Mouse (Mus musculus) stomach, embryonic 15.5 days (tissue): ENCODE measurements around the gene Ptgds. TPM values are rescaled to one million over a fixed set of nuclear protein-coding genes. Genes with fewer than 3 reads are reported as not detected.

ENCODE experiments used
- ATAC-seq: fragments of 200-750 bp; cut with Nextera tagmentation; 2 replicates; pipeline ENCODE4 v1.8.0; 2017; ENCODE audit warnings: low read depth, moderate number of reproducible peaks, moderate TSS enrichment; ENCODE audit not compliant: insufficient read depth, low FRiP score
- H3K27ac ChIP-seq: fragments of 300-500 bp; sonication (generic); 2 replicates; pipeline ENCODE4 v1.5.1; 2015; ENCODE audit warnings: mild to moderate bottlenecking, inconsistent platforms
- H3K27me3 ChIP-seq: fragments of 300-500 bp; sonication (generic); replicated peaks from 2 replicates; pipeline ENCODE4 v1.6.1; 2015; ENCODE audit warnings: inconsistent platforms
- H3K36me3 ChIP-seq: fragments of 300-500 bp; sonication (generic); 2 replicates; pipeline ENCODE4 v1.6.1; 2015; ENCODE audit warnings: inconsistent platforms
- H3K4me1 ChIP-seq: fragments of 300-500 bp; sonication (generic); 2 replicates; pipeline ENCODE4 v1.6.1; 2015; ENCODE audit warnings: inconsistent platforms
- H3K4me2 ChIP-seq: fragments of 300-500 bp; sonication (generic); 2 replicates; pipeline ENCODE4 v1.6.1; 2015; ENCODE audit warnings: mild to moderate bottlenecking, inconsistent platforms
- H3K4me3 ChIP-seq: fragments of 300-500 bp; sonication (generic); replicated peaks from 2 replicates; pipeline ENCODE4 v1.5.1; 2015; ENCODE audit warnings: inconsistent platforms
- H3K9ac ChIP-seq: fragments of 300-500 bp; sonication (generic); 2 replicates; pipeline ENCODE4 v1.6.1; 2015; ENCODE audit warnings: inconsistent platforms
- H3K9me3 ChIP-seq: fragments of 300-500 bp; sonication (generic); 2 replicates; pipeline ENCODE4 v1.6.1; 2016; ENCODE audit warnings: inconsistent platforms
- WGBS: fragments of 180-500 bp; shearing (Covaris S2); methylation state at CpG from one replicate; pipeline ENCODE4 v1.1.7; 2015; 5-methylcytosine and 5-hydroxymethylcytosine counted together
- microRNA-seq: library from miRNA; unstranded; fragments of <30 nt; microRNA quantifications from one replicate; pipeline ENCODE4, GENCODE M21; 2016
- polyA plus RNA-seq: library from polyadenylated mRNA; unstranded; fragments of >200 nt; fragmentation: Nextera tagmentation; extraction: Ambion mirVana; gene quantifications from 2 replicates; pipeline ENCODE4 v1.2.1, GENCODE M21; 2015

The Ptgds gene
- polyA plus RNA-seq, 1 experiment from 2014 or later: 7.5 TPM

- Histone ChIP-seq H3K9ac (no peak overlapping the region), H3K27me3 (peaks cover 24% of the 10 kb centered on the region; the same call in 1 of the 2 replicates), H3K9me3 (no peaks in the 10 kb centered on the region), H3K4me3 (no peak overlapping the region), H3K36me3 (no peaks in the 10 kb centered on the region), H3K27ac (no peak overlapping the region), H3K4me1 (peaks cover 2% of the 10 kb centered on the region; the same call in 1 of the 2 replicates), H3K4me2 (no peak overlapping the region)
- WGBS: 71% methylated on average over 1 of the region's 1 CpGs
- ATAC-seq: no peak
Measured at GRCm38 (mm10) chr2:25423626-25424025, 46.2 kb downstream of the Ptgds start.

DNA sequence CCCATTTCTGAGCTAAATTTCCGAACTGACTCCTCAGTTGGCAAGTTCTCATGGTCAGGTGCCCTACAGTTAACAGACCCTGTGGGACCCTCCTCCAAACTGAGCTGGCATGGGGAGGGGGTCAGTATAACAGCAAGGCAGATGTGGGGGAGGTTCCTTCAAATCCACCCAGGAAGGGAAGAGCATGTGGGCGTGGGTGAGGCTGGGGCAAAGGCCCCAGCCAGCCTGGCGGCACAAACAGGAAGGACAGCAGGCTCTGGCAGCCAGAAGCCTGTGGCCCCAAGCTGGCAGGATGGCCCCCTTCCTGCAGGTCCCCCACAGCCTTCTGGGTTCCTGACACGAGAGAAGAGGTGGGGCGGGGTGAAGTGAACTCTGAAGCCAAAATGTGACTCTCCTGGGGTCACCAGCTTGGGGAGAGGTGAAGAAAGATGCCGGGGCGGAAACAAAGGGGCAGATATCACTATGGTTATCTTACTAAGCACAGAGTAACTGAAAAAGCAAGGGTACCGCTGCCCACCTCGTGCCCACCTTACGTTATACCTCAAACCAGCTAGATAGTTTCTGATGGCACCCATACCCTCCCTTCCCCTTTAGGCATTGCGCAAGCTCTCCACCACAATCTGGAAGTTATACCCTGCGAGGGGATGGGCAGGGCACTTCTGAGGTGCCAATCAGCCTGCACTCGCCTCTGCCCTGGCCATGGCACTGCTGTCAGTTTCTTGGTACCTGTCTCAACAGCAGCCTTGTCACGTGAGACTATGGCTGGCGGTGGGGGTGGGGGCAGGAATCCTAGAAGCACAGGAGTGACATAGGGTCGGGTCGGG, 47.0 kb downstream of the Ptgds start, which contains the start of gene Fut7:
Gene Fut7, plus strand, starts transcription at position 681 of the 824 bp plus-strand sequence.
- 56% methylated on average over 17 of the region's 17 CpGs for WGBS

DNA sequence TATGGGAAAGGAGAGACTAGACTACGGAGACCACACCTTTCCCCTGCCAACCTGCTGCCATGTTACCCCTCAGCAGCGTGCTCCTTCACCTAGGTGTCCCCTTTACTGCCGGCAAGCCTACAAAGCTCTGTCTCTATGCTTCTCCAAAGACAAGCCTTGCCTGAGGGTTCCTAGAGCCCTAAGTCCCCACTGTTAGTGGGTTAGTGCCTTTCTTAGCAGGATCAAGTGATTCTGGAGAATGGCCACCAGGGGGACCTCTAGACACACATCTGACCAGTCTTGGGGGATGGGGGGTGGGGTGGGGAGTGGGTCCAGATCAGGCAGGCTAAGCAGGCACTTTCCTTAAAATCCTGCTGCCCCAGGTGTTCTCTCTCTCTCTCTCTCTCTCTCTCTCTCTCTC, 48.0 kb downstream of the Ptgds start:
- H3K9me3 ChIP-seq: no peaks in the 10 kb centered on the region
- ATAC-seq: no peak; the same call in 1 of the 2 replicates
- 17% methylated on average over 3 of the region's 3 CpGs for WGBS
- H3K27me3 ChIP-seq: peaks cover 24% of the 10 kb centered on the region; the same call in 1 of the 2 replicates
- no peaks in the 10 kb centered on the region for H3K4me1 ChIP-seq
- H3K4me3 ChIP-seq: no peak overlapping the region
- H3K27ac ChIP-seq: no peak overlapping the region
- no peaks in the 10 kb centered on the region for H3K36me3 ChIP-seq
- no peak overlapping the region for H3K9ac ChIP-seq
- no peak overlapping the region for H3K4me2 ChIP-seq

More for the DNA sequence above, 47.0 kb downstream of the Ptgds start, which contains the start of gene Fut7:
- H3K4me1 ChIP-seq: no peaks in the 10 kb centered on the region
- H3K4me2 ChIP-seq: no peak within 1 kb of the TSS; the same call in 1 of the 2 replicates
- H3K9me3 ChIP-seq: no peaks in the 10 kb centered on the region
- no peak for ATAC-seq
- H3K27me3 ChIP-seq: peaks cover 24% of the 10 kb centered on the region; the same call in 1 of the 2 replicates
- no peaks in the 10 kb centered on the region for H3K36me3 ChIP-seq
- H3K4me3 ChIP-seq: no peak within 1 kb of the TSS
- H3K9ac ChIP-seq: no peak within 1 kb of the TSS
- H3K27ac ChIP-seq: no peak within 1 kb of the TSS

DNA sequence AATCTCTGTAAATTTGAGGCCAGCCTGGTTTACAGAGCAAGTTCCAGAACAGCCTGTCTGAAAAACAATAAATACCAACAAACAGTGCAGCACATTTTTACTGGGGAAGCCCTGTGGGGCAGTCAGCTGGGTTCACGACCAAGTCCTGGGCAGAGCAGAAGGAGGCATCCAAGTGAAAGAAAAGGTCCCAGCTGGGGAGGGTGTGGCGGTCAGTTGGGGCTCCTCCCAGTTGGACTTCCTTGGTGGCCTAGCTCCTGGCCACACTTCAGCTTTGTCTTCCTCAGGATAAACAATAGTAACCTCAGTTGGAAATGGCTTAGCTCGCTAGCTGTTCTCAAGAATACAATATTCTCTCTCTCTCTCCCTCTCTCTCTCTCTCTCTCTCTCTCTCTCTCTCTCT, 52.4 kb downstream of the Ptgds start:
- Histone ChIP-seq H3K4me1 (no peaks in the 10 kb centered on the region), H3K4me2 (no peak overlapping the region), H3K4me3 (no peak overlapping the region), H3K27ac (no peak overlapping the region), H3K36me3 (no peaks in the 10 kb centered on the region), H3K27me3 (no peaks in the 10 kb centered on the region), H3K9ac (no peak overlapping the region), H3K9me3 (no peaks in the 10 kb centered on the region)
- no peak for ATAC-seq
- 27% methylated on average over 3 of the region's 3 CpGs for WGBS

Small RNAs within 50 kb of the gene (microRNA-seq; reads per million reads assigned to microRNA genes)
- not detected for gene Mir3087

Other genes starting within 250 kb of the Ptgds start
- gene Tubb4b, start 245.3 kb downstream of the Ptgds start, polyA plus RNA-seq: 607 and 620 TPM in 2 replicates
- 0.65 and 0.86 TPM in 2 replicates for gene Slc34a3, start 235.7 kb downstream of the Ptgds start, polyA plus RNA-seq
- 0.10 and 0.13 TPM in 2 replicates for gene Rnf224, start 233.3 kb downstream of the Ptgds start, polyA plus RNA-seq
- gene Rnf208, start 227.8 kb downstream of the Ptgds start, polyA plus RNA-seq: 13.7 and 13.8 TPM in 2 replicates
- gene Cysrt1, start 227.6 kb downstream of the Ptgds start, polyA plus RNA-seq: 7.9 and 22.2 TPM in 2 replicates
- 5.7 and 7.2 TPM in 2 replicates for gene AL732309.1, start 223.2 kb downstream of the Ptgds start, polyA plus RNA-seq
- 24.4 and 25.1 TPM in 2 replicates for gene Tmem203, start 214.6 kb downstream of the Ptgds start, polyA plus RNA-seq
- 16.8 and 17.7 TPM in 2 replicates for gene Tprn, start 207.4 kb downstream of the Ptgds start, polyA plus RNA-seq
- 209 TPM in 2 replicates for gene Ssna1, start 197.6 kb downstream of the Ptgds start, polyA plus RNA-seq
- gene Anapc2, start 197.6 kb downstream of the Ptgds start, polyA plus RNA-seq: 108 and 114 TPM in 2 replicates
- gene Tmem210, start 181.9 kb downstream of the Ptgds start, polyA plus RNA-seq: not detected in 2 replicates
- gene Lrrc26, start 180.1 kb downstream of the Ptgds start, polyA plus RNA-seq: 4.4 and 6.9 TPM in 2 replicates
- 1.3 and 1.9 TPM in 2 replicates for gene Grin1, start 150.9 kb downstream of the Ptgds start, polyA plus RNA-seq
- gene Man1b1, start 137.7 kb downstream of the Ptgds start, polyA plus RNA-seq: 46.4 and 54.6 TPM in 2 replicates
- 21.5 and 22.6 TPM in 2 replicates for gene Dpp7, start 113.7 kb downstream of the Ptgds start, polyA plus RNA-seq
- gene Uap1l1, start 104.4 kb downstream of the Ptgds start, polyA plus RNA-seq: 41.1 and 46.1 TPM in 2 replicates
- 37.6 and 41.7 TPM in 2 replicates for gene Sapcd2, start 97.7 kb downstream of the Ptgds start, polyA plus RNA-seq
- gene Entpd2, start 74.2 kb downstream of the Ptgds start, polyA plus RNA-seq: 10.1 and 13.0 TPM in 2 replicates
- 47.0 and 49.6 TPM in 2 replicates for gene Npdc1, start 70.7 kb downstream of the Ptgds start, polyA plus RNA-seq
- gene Fut7, start 46.8 kb downstream of the Ptgds start, polyA plus RNA-seq: 0.17 and 0.30 TPM in 2 replicates
- 3.9 and 4.8 TPM in 2 replicates for gene Abca2, start 41.3 kb downstream of the Ptgds start, polyA plus RNA-seq
- 11.9 and 26.5 TPM in 2 replicates for gene Clic3, start 13.2 kb downstream of the Ptgds start, polyA plus RNA-seq
- gene Paxx, start 9.0 kb downstream of the Ptgds start, polyA plus RNA-seq: 35.3 and 37.4 TPM in 2 replicates
- gene Lcn12, start 23.9 kb upstream of the Ptgds start, polyA plus RNA-seq: not detected in 2 replicates
- 64.4 and 71.4 TPM in 2 replicates for gene Fbxw5, start 30.7 kb upstream of the Ptgds start, polyA plus RNA-seq
- 8.3 and 8.6 TPM in 2 replicates for gene C8g, start 31.7 kb upstream of the Ptgds start, polyA plus RNA-seq
- gene Traf2, start 76.9 kb upstream of the Ptgds start, polyA plus RNA-seq: 29.4 and 31.2 TPM in 2 replicates
- 371 and 375 TPM in 2 replicates for gene Edf1, start 87.8 kb upstream of the Ptgds start, polyA plus RNA-seq
- 74.5 and 104 TPM in 2 replicates for gene Mamdc4, start 104.8 kb upstream of the Ptgds start, polyA plus RNA-seq
- 144 and 151 TPM in 2 replicates for gene Phpt1, start 105.2 kb upstream of the Ptgds start, polyA plus RNA-seq
- gene Ajm1, start 111.7 kb upstream of the Ptgds start, polyA plus RNA-seq: 1.0 and 1.1 TPM in 2 replicates
- gene Rabl6, start 138.5 kb upstream of the Ptgds start, polyA plus RNA-seq: 64.2 and 65.6 TPM in 2 replicates
- gene Ccdc183, start 147.6 kb upstream of the Ptgds start, polyA plus RNA-seq: 0.19 and 0.21 TPM in 2 replicates
- 24.3 and 25.0 TPM in 2 replicates for gene Tmem141, start 152.0 kb upstream of the Ptgds start, polyA plus RNA-seq
- gene Fcna, start 158.0 kb upstream of the Ptgds start, polyA plus RNA-seq: 4.0 and 6.2 TPM in 2 replicates
- gene Lcn8, start 183.1 kb upstream of the Ptgds start, polyA plus RNA-seq: not detected in 2 replicates
- gene Lcn5, start 187.9 kb upstream of the Ptgds start, polyA plus RNA-seq: not detected in 2 replicates
- not detected in 2 replicates for gene Lcn6, start 206.7 kb upstream of the Ptgds start, polyA plus RNA-seq
- not detected in 2 replicates for gene Lcn10, start 212.7 kb upstream of the Ptgds start, polyA plus RNA-seq
- gene Obp2a, start 230.0 kb upstream of the Ptgds start, polyA plus RNA-seq: not detected in 2 replicates
- gene Bmyc, start 236.7 kb upstream of the Ptgds start, polyA plus RNA-seq: 79.4 and 83.4 TPM in 2 replicates